22 mouse cellular contexts compared by ENCODE assay signal in genomic region chr17:32229256-32229655, GRCm38 (mm10). TPM values are rescaled to one million over a fixed set of nuclear protein-coding genes. Genes with fewer than 3 reads are reported as not detected.
A peak's percentile ranks its signal among the peaks of the same experiment; 100 is the strongest.
DNase-seq lines count a peak whose midpoint lies in the region; ATAC-seq lines count a peak whose summit lies in the region.
"Had no signal": no experiment of that assay in that cellular context is flagged by ENCODE, and none has a peak within 500 bp of the region (broad histone marks: within the 10 kb centered on the region; RNA-seq: fewer than 3 reads in every experiment).

No protein-coding gene starts in this region.

- no peak overlapping the region for H3K4me3 ChIP-seq in forebrain, embryonic 10.5 days
- H3K4me3 ChIP-seq: embryonic facial prominence, embryonic 10.5 days; embryonic facial prominence, embryonic 12.5 days; forebrain, embryonic 12.5 days; gastrocnemius, adult 2 months had no signal

- 93% methylated on average over 4 of the region's 4 CpGs for WGBS in forebrain, embryonic 10.5 days

- H3K36me3 ChIP-seq in forebrain, embryonic 10.5 days (replicated peaks) = peaks cover 70% of the 10 kb centered on the region

- no peaks in the 10 kb centered on the region for H3K9me3 ChIP-seq in forebrain, embryonic 10.5 days
- H3K9me3 ChIP-seq: embryonic facial prominence, embryonic 10.5 days; embryonic facial prominence, embryonic 12.5 days; forebrain, embryonic 12.5 days; G1E had no signal

- H3K4me1 ChIP-seq in forebrain, embryonic 10.5 days = no peaks in the 10 kb centered on the region
- H3K4me1 ChIP-seq: embryonic facial prominence, embryonic 10.5 days; embryonic facial prominence, embryonic 12.5 days; forebrain, embryonic 12.5 days had no signal

- no peak for ATAC-seq in cerebellum, adult (ENCODE audit: insufficient number of reproducible peaks, low FRiP score, low TSS enrichment)
- ATAC-seq: activated CD4-positive, CD25-positive, alpha-beta regulatory T cell, adult 4 months; CD4-positive, CD25-positive, alpha-beta regulatory T cell, adult 4 months; forebrain, embryonic 14.5 days; forebrain, embryonic 16.5 days; Patski had no signal

- no peaks in the 10 kb centered on the region for H3K27me3 ChIP-seq in forebrain, embryonic 10.5 days (ENCODE audit: poor library complexity, severe bottlenecking)
- H3K27me3 ChIP-seq: CH12.LX; embryonic facial prominence, embryonic 12.5 days; forebrain, embryonic 12.5 days; Patski had no signal

- no peak overlapping the region for H3K27ac ChIP-seq in forebrain, embryonic 10.5 days
- H3K27ac ChIP-seq: embryonic facial prominence, embryonic 10.5 days; embryonic facial prominence, embryonic 12.5 days; forebrain, embryonic 12.5 days; gastrocnemius, adult 2 months had no signal

- peak; percentile 33 to 50 for DNase-seq in cerebellum, adult 18-20 months
- no peak for DNase-seq in cerebellum, postnatal 4 days (ENCODE audit: low spot score in 2 of 2)
- peak; percentile 27 for DNase-seq in cerebellum, adult 9-10 months
- peak; percentile 53 to 63 for DNase-seq in cerebellum, postnatal 25 days
- DNase-seq in cerebellum, adult 11-12 months = no peak
- no peak for DNase-seq in forebrain, embryonic 10.5 days (ENCODE audit: extremely low spot score, low spot score)
- DNase-seq: adrenal gland, adult 8-10 months; adrenal gland, postnatal 14 days; adrenal gland, postnatal 36 days; B cell, adult 2 months; gastrocnemius, adult 2 months had no signal

RNA-seq across cellular contexts. Expression of gene Ephx3, which starts 39.9 kb away (rescaled TPM):
- 0.09 and 0.20 TPM in 2 replicates for polyA plus RNA-seq in forebrain, embryonic 10.5 days (2016; fragmentation: Nextera tagmentation; extraction: Ambion mirVana)
- polyA plus RNA-seq: activated CD4-positive, CD25-positive, alpha-beta regulatory T cell, adult 4 months; forebrain, embryonic 12.5 days; forebrain, embryonic 14.5 days; forebrain, embryonic 16.5 days had no signal

RNA-seq across cellular contexts. Expression of gene Brd4, which starts 55.3 kb away (rescaled TPM):
- polyA plus RNA-seq in forebrain, embryonic 10.5 days (2016; fragmentation: Nextera tagmentation; extraction: Ambion mirVana) = 112 and 113 TPM in 2 replicates

Comparison
In these comparisons a context has a peak if more than half of its experiments do, and no peak if none do; other contexts are left out.
1. DNase-seq: peak in cerebellum, adult 18-20 months (2 of 2), cerebellum, adult 9-10 months (single experiment) and cerebellum, postnatal 25 days (2 of 2); none in cerebellum, postnatal 4 days (0 of 2), cerebellum, adult 11-12 months (single experiment) and forebrain, embryonic 10.5 days (single experiment).